Mouse (Mus musculus): ENCODE measurements around the gene Lsm12.

GRCm38 (mm10) chr11:102184646-102185495, at the start of gene Lsm12:
- no peak for TF ChIP-seq CTCF (IDR thresholded peaks at IDR 0.05; ENCODE audit: extremely low read depth, insufficient read depth, low read length)
- peak; percentile 79 for TF ChIP-seq POLR2A (IDR thresholded peaks at IDR 0.05; ENCODE audit: extremely low read depth, insufficient read depth, low read length)

Data from cortical plate, adult 2 months (tissue).